Mouse (Mus musculus): ENCODE measurements around the gene Hnf4a.

- no peak for TF ChIP-seq CTCF (IDR thresholded peaks at IDR 0.05; ENCODE audit: extremely low read depth, insufficient read depth, low read length)
- TF ChIP-seq POLR2A (IDR thresholded peaks at IDR 0.05; ENCODE audit: extremely low read depth, insufficient read depth, low read length) = no peak
Measured at GRCm38 (mm10) chr2:163506300-163507004, at the start of gene Hnf4a.

Measured in cortical plate, adult 2 months (tissue).